Mouse (Mus musculus): ENCODE measurements around the gene Esyt1. TPM values are rescaled to one million over a fixed set of nuclear protein-coding genes. Genes with fewer than 3 reads are reported as not detected.

Gene Esyt1
- polyA plus RNA-seq, 1 experiment from 2014 or later = 43.3 TPM

DNA sequence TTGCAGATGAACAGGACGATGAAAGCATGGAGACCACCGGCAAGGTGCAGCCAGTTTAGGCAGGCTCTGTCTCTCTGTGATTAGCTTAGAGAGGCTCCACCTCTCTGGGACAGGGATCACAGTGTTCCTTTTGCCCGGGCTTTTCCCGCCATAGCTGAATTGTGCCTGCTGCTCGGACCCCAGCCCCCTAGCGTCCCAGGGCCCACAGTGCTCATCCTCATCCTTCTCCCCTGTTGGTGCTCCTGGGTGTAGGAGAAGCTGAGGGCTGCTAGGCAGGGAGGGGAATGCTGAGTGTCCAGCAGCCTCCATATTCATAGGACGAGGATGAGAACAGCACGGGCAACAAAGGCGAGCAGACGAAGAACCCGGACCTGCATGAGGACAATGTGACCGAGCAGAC is 51.3 kb downstream of the Esyt1 start:
- no peaks in the 10 kb centered on the region for H3K4me1 ChIP-seq
- H3K9ac ChIP-seq = no peak overlapping the region
- H3K27ac ChIP-seq (replicated peaks) = no peak overlapping the region
- H3K4me3 ChIP-seq (replicated peaks) = no peak overlapping the region
- no peaks in the 10 kb centered on the region for H3K27me3 ChIP-seq
- WGBS = 90% methylated on average over 12 of the region's 12 CpGs
- H3K36me3 ChIP-seq = peaks cover 86% of the 10 kb centered on the region
- H3K4me2 ChIP-seq (replicated peaks) = no peak overlapping the region
- H3K9me3 ChIP-seq (replicated peaks) = no peaks in the 10 kb centered on the region
- ATAC-seq (ENCODE audit: insufficient number of reproducible peaks, low FRiP score, low TSS enrichment, low read depth) = no peak

- Histone ChIP-seq H3K36me3 (peaks cover 42% of the 10 kb centered on the region), H3K4me3 (replicated peaks) (peak overlapping the region; percentile 96), H3K27ac (replicated peaks) (peak overlapping the region; percentile 95; the same call in 1 of the 2 replicates), H3K27me3 (no peaks in the 10 kb centered on the region), H3K9ac (peak overlapping the region; percentile 89), H3K4me1 (peaks cover 18% of the 10 kb centered on the region), H3K4me2 (replicated peaks) (peak overlapping the region; percentile 63), H3K9me3 (replicated peaks) (no peaks in the 10 kb centered on the region)
- 3% methylated on average over 5 of the region's 5 CpGs for WGBS
- ATAC-seq (ENCODE audit: insufficient number of reproducible peaks, low FRiP score, low TSS enrichment, low read depth) = no peak
Observed at GRCm38 (mm10) chr10:128460270-128460630, 65.4 kb downstream of the Esyt1 start.

Small RNA genes within 50 kb of the gene (microRNA-seq; reads per million reads assigned to microRNA genes)
- gene Gm47275 (ENCODE audit: borderline number of aligned reads) = not detected
- not detected for gene Mir6916 (ENCODE audit: borderline number of aligned reads)

Other genes starting within 250 kb of the Esyt1 start
- 0.35 TPM in 1 of 2 replicates, not detected in the other for gene Il23a, start 227.1 kb downstream of the Esyt1 start, polyA plus RNA-seq (2015; fragmentation: Nextera tagmentation; extraction: Ambion mirVana)
- gene Pan2, start 222.5 kb downstream of the Esyt1 start, polyA plus RNA-seq (2015; fragmentation: Nextera tagmentation; extraction: Ambion mirVana) = 27.6 and 32.0 TPM in 2 replicates
- gene Cnpy2, start 203.4 kb downstream of the Esyt1 start, polyA plus RNA-seq (2015; fragmentation: Nextera tagmentation; extraction: Ambion mirVana) = 319 and 363 TPM in 2 replicates
- 164 and 180 TPM in 2 replicates for gene Cs, start 188.1 kb downstream of the Esyt1 start, polyA plus RNA-seq (2015; fragmentation: Nextera tagmentation; extraction: Ambion mirVana)
- 19.4 and 20.4 TPM in 2 replicates for gene Coq10a, start 156.9 kb downstream of the Esyt1 start, polyA plus RNA-seq (2015; fragmentation: Nextera tagmentation; extraction: Ambion mirVana)
- gene Ankrd52, start 148.8 kb downstream of the Esyt1 start, polyA plus RNA-seq (2015; fragmentation: Nextera tagmentation; extraction: Ambion mirVana) = 11.0 and 12.1 TPM in 2 replicates
- 0.13 TPM in 1 of 2 replicates, not detected in the other for gene Slc39a5, start 124.6 kb downstream of the Esyt1 start, polyA plus RNA-seq (2015; fragmentation: Nextera tagmentation; extraction: Ambion mirVana)
- 66.2 and 75.7 TPM in 2 replicates for gene Nabp2, start 114.4 kb downstream of the Esyt1 start, polyA plus RNA-seq (2015; fragmentation: Nextera tagmentation; extraction: Ambion mirVana)
- 44.0 and 45.0 TPM in 2 replicates for gene Rnf41, start 114.2 kb downstream of the Esyt1 start, polyA plus RNA-seq (2015; fragmentation: Nextera tagmentation; extraction: Ambion mirVana)
- gene Smarcc2, start 66.6 kb downstream of the Esyt1 start, polyA plus RNA-seq (2015; fragmentation: Nextera tagmentation; extraction: Ambion mirVana) = 85.2 and 93.6 TPM in 2 replicates
- gene Myl6, start 31.7 kb downstream of the Esyt1 start, polyA plus RNA-seq (2015; fragmentation: Nextera tagmentation; extraction: Ambion mirVana) = 1,219 and 1,296 TPM in 2 replicates
- 5.0 and 6.9 TPM in 2 replicates for gene Myl6b, start 27.2 kb downstream of the Esyt1 start, polyA plus RNA-seq (2015; fragmentation: Nextera tagmentation; extraction: Ambion mirVana)
- 15.8 and 16.0 TPM in 2 replicates for gene Zc3h10, start 21.9 kb upstream of the Esyt1 start, polyA plus RNA-seq (2015; fragmentation: Nextera tagmentation; extraction: Ambion mirVana)
- gene Rpl41, start 23.4 kb upstream of the Esyt1 start, polyA plus RNA-seq (2015; fragmentation: Nextera tagmentation; extraction: Ambion mirVana) = 4,202 and 4,259 TPM in 2 replicates
- 186 and 189 TPM in 2 replicates for gene Pa2g4, start 40.1 kb upstream of the Esyt1 start, polyA plus RNA-seq (2015; fragmentation: Nextera tagmentation; extraction: Ambion mirVana)
- gene Erbb3, start 63.8 kb upstream of the Esyt1 start, polyA plus RNA-seq (2015; fragmentation: Nextera tagmentation; extraction: Ambion mirVana) = 23.9 and 25.8 TPM in 2 replicates
- 833 and 868 TPM in 2 replicates for gene Rps26, start 100.9 kb upstream of the Esyt1 start, polyA plus RNA-seq (2015; fragmentation: Nextera tagmentation; extraction: Ambion mirVana)
- gene Ikzf4, start 120.1 kb upstream of the Esyt1 start, polyA plus RNA-seq (2015; fragmentation: Nextera tagmentation; extraction: Ambion mirVana) = 3.1 and 3.9 TPM in 2 replicates
- gene Suox, start 148.2 kb upstream of the Esyt1 start, polyA plus RNA-seq (2015; fragmentation: Nextera tagmentation; extraction: Ambion mirVana) = 19.3 and 20.9 TPM in 2 replicates
- 91.6 and 97.4 TPM in 2 replicates for gene Rab5b, start 170.4 kb upstream of the Esyt1 start, polyA plus RNA-seq (2015; fragmentation: Nextera tagmentation; extraction: Ambion mirVana)
- gene Pmel, start 178.3 kb upstream of the Esyt1 start, polyA plus RNA-seq (2015; fragmentation: Nextera tagmentation; extraction: Ambion mirVana) = 27.2 and 29.8 TPM in 2 replicates
- 105 TPM in 2 replicates for gene Cdk2, start 179.2 kb upstream of the Esyt1 start, polyA plus RNA-seq (2015; fragmentation: Nextera tagmentation; extraction: Ambion mirVana)
- gene Dgka, start 219.0 kb upstream of the Esyt1 start, polyA plus RNA-seq (2015; fragmentation: Nextera tagmentation; extraction: Ambion mirVana) = 25.6 and 26.5 TPM in 2 replicates
- gene Pym1, start 222.0 kb upstream of the Esyt1 start, polyA plus RNA-seq (2015; fragmentation: Nextera tagmentation; extraction: Ambion mirVana) = 37.7 and 38.5 TPM in 2 replicates